Mouse (Mus musculus) adrenal gland, adult (tissue): ENCODE measurements around the gene Glra1.

Experiments used
- DNase-seq, 2 experiments: peaks; one replicate each; pipeline ENCODE4 v3.0.0; 2022 to 2023; ENCODE audit warnings: low spot score in 1 of 2; ENCODE audit not compliant: inconsistent age in 2 of 2

Glra1 gene

GRCm38 (mm10) chr11:55518806-55519674 lies 89.0 kb downstream of the Glra1 start:
- peak; percentile 63 to 88 for DNase-seq

- DNase-seq, result no peak
Observed at GRCm38 (mm10) chr11:55517666-55518065, 90.3 kb downstream of the Glra1 start.

GRCm38 (mm10) chr11:55511374-55511773 lies 96.6 kb downstream of the Glra1 start:
- peak in 1 of 2 experiments; percentile 32 for DNase-seq

- peak; percentile 67 to 83 for DNase-seq
Observed at GRCm38 (mm10) chr11:55505485-55505884, 102.5 kb downstream of the Glra1 start.

- peak in 1 of 2 experiments; percentile 68 for DNase-seq
Observed at GRCm38 (mm10) chr11:55502886-55503285, 105.1 kb downstream of the Glra1 start.

- DNase-seq, result no peak
Observed at GRCm38 (mm10) chr11:55501955-55502531, 106.0 kb downstream of the Glra1 start.

GRCm38 (mm10) chr11:55497885-55498284 lies 110.1 kb downstream of the Glra1 start:
- DNase-seq, result peak; percentile 59 to 83

GRCm38 (mm10) chr11:55496158-55496557 lies 111.8 kb downstream of the Glra1 start:
- no peak for DNase-seq

GRCm38 (mm10) chr11:55485443-55485842 lies 122.6 kb downstream of the Glra1 start:
- DNase-seq, result no peak

- no peak for DNase-seq
Observed at GRCm38 (mm10) chr11:55473219-55473618, 134.8 kb downstream of the Glra1 start.

- DNase-seq, result no peak
Observed at GRCm38 (mm10) chr11:55471467-55471866, 136.5 kb downstream of the Glra1 start.

- DNase-seq, result peak in 1 of 2 experiments; percentile 62
Observed at GRCm38 (mm10) chr11:55470761-55471160, 137.2 kb downstream of the Glra1 start.

- DNase-seq, result peak in 1 of 2 experiments; percentile 75
Observed at GRCm38 (mm10) chr11:55469923-55470691, 137.9 kb downstream of the Glra1 start.

- DNase-seq, result peak; percentile 100
Observed at GRCm38 (mm10) chr11:55469048-55469843, 138.8 kb downstream of the Glra1 start, which contains the start of gene G3bp1. Gene G3bp1 (plus strand): TSS chr11:55469685.

- no peak for DNase-seq
Observed at GRCm38 (mm10) chr11:55468611-55469047, 139.4 kb downstream of the Glra1 start.

GRCm38 (mm10) chr11:55468012-55468411 lies 140.0 kb downstream of the Glra1 start:
- peak in 1 of 2 experiments; percentile 45 for DNase-seq

GRCm38 (mm10) chr11:55465177-55465576 lies 142.8 kb downstream of the Glra1 start:
- DNase-seq, result no peak

GRCm38 (mm10) chr11:55464707-55465106 lies 143.3 kb downstream of the Glra1 start:
- no peak for DNase-seq
